Mouse (Mus musculus): Measurements from ENCODE around the gene Hic1.

The Hic1 gene

DNA sequence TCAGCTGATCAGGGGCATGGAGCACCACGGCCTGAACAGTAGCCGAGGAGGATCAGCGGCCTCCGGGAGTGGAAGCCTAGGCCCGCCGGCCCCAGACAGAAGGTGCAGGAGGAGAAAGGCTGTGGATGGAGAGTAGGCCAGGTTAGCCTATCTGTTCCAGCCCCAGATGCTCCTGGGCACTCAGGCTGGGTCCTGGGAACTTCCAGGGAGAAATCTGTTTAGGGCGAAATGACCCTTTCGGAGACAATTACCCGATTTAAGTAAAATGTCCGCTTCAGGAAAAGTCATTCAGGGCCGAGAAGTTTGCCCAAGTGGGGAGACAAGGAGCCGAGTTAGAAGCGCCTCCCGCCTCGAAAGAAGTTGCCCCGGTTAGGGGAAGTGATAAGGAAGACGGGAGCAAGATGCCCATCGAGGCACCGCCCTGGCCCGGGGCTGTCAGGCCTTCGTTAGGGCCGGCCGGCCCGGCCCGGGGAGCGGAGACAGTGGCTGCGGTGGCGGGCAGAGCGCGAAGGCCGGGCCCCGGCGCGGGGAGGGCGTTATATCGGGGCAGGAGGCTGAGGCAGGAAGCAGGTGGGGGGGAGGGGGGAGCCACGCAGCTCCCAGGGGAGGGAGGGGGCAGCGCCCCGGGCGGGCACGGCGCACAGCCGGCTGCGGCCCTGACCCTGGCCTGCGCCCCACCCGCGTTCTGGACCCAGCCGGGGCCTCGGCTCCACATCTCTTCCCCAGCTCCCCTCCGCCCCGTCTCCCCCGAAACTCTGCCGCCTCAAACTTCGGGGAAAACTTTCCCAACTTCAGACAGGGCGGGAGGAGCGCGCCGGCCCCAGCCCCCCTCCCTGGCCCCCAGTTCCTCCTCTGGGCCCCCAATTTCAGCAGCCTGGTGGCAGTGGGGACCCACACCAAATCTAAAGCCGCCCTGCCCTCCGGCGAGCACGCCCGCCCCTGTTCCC lies 1.4 kb downstream of the Hic1 start:
- no peak for DNase-seq (ENCODE audit: low read depth, low spot score)

DNA sequence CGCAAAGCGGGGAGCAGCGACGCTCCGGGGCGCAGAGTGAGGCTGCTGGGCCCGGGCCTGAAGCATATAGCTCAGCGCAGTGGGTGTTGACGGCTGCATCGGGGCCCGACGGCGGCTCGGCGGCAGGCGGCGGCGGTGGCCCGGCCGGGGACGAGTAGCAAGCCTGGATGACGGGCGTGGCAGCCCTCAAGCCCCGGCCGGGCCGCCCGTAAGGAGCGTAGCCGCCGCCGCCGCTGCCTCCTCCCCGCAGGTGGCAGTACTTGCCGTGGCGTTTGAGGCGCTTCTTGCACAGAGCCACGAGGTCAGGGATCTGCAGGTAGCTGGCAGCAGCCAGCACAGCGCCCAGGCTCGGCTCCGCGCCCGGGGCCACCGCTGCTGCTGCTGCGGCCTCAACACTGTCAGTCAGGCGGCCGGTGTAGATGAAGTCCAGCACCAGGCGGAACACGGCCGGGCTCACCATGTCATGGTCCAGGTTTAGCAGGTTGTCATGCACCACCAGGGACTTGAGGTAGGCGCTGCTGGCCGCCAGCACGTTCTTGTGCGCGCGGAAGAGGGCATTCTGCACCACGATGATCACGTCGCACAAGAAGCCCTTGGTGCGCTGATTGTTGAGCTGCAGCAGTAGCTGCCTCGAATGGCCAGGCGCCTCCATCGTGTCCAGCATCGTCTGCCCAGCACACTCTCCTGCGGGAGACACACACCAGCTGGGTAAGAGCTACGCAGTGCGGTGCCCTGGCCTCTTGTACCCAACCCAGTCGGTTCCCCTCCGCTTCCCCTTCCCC lies 2.3 kb downstream of the Hic1 start:
- DNase-seq (ENCODE audit: low read depth, low spot score): no peak

DNA sequence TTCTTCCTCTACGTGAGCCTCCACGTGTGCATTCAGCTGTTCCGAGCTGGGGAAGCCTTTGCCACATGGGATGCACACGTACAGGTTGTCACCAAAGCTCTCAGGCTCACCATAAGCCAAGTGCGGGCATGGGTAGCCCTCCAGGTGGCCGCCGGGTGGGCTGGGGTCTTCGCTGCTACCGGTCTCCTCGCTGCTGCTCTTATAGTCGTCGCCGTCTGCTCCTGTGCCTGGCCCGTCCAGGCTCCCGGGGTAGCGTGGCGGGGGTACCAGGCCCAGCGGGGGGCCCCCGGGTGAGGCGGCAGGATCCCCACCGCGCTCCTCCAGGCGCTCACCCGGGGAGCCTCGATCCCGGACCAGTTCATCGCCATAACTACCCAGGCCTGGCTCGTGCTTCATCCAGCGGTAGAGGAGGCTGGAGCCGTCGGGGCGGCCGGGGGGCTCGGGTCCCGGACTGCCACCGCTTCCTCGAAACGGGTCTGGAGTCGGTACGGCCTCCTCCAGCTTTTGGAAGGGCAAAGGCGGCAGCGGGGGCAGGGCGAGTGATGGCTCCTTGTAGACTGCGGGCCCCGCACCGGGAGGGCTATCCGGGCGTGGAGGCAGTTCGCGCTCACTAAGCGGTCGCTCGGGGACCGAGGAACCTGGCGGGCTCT lies 3.0 kb downstream of the Hic1 start:
- DNase-seq (ENCODE audit: low read depth, low spot score): no peak

DNA sequence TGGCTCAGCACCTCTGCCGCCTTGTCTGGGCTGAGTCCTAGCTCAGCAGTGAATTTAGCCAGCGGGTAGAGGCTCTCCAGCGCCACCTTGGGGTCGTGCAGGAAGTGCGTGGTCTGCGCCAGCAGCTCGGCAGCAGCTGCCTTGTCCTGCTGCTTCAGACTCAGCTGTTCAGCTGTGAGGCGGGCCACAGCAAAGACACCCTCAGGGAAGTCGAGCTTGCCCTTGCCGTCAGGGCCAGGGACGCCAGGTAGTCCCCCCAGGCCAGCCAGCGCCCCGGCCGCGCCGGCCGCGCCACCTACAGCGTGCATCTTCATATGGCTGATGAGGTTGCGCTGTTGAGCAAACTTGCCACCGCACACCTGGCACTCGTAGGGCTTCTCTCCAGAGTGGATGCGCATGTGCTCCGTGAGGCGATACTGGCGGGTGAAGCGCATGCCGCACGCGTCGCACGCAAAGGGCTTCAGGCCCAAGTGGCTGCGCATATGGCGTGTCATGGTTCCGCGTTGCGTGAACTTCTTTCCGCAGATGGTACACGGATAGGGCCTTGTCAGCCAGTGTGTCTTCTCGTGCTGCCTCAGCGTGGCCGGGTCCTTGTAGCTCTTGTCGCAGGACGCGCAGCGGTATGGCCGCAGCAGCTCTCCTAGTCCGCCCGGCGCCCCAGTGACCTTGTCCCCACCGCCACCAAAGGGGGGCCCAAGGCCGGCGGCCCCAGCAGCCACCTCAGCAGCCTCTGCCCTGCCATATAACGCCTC lies 3.7 kb downstream of the Hic1 start:
- DNase-seq (ENCODE audit: low read depth, low spot score): no peak

GRCm38 (mm10) chr11:75164750-75165149 lies 4.6 kb downstream of the Hic1 start:
- no peak for DNase-seq (ENCODE audit: low read depth, low spot score)

- DNase-seq (ENCODE audit: low read depth, low spot score): no peak
These were observed 5.3 kb downstream of the Hic1 start for GRCm38 (mm10) chr11:75164051-75164450.

DNA sequence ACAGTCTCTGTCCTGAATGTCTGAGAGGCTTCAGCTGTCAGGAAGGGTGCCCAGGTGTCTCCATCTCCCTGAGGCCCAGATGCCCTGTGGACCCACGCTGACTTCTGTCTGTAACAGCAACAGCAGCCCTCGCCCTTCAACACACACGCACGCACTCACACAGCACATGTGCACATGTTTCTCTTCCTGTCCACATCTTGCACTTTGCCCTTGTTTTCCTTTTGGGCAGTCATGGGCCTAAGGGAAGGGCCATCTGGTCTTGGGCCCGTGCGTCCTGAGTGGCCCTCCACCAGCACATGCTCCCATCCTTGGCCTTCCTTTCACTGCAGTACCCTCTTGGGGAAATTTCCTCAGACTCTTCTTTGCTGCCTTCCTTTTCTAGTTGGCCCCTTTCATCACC lies 5.9 kb downstream of the Hic1 start:
- DNase-seq (ENCODE audit: low read depth, low spot score): no peak

- no peak for DNase-seq (ENCODE audit: low read depth, low spot score)
These were observed 6.7 kb downstream of the Hic1 start for GRCm38 (mm10) chr11:75162591-75163080.

- DNase-seq (ENCODE audit: low read depth, low spot score): no peak
These were observed 7.8 kb downstream of the Hic1 start for GRCm38 (mm10) chr11:75161417-75162008.

GRCm38 (mm10) chr11:75160954-75161353 lies 8.4 kb downstream of the Hic1 start:
- DNase-seq (ENCODE audit: low read depth, low spot score): no peak

- DNase-seq (ENCODE audit: low read depth, low spot score): no peak
These were observed 9.8 kb downstream of the Hic1 start for GRCm38 (mm10) chr11:75159564-75159963.

DNA sequence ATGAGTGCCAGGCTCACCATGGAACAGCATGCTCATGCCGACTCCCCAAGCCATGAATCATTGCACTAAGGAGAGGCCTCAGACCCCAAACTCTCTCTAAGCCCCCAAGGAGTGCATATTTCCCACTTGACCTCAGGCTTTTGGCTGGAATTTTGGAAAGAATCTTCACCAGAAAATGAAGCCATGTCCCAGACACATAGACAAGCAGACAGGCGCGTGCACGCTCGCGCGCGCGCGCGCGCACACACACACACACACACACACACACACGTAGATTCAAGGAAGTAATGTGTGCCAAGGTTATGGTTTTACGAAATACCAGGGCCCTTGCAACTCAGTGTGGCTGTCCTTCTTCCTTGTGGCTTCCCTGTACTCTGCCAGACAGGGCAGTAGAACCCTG lies 10.9 kb downstream of the Hic1 start:
- DNase-seq (ENCODE audit: low read depth, low spot score): no peak

- DNase-seq (ENCODE audit: low read depth, low spot score): no peak
These were observed 11.4 kb downstream of the Hic1 start for GRCm38 (mm10) chr11:75157901-75158300.

- no peak for DNase-seq (ENCODE audit: low read depth, low spot score)
These were observed 12.3 kb downstream of the Hic1 start for GRCm38 (mm10) chr11:75157037-75157436.

- no peak for DNase-seq (ENCODE audit: low read depth, low spot score)
These were observed 12.9 kb downstream of the Hic1 start for GRCm38 (mm10) chr11:75156416-75156815.

DNA sequence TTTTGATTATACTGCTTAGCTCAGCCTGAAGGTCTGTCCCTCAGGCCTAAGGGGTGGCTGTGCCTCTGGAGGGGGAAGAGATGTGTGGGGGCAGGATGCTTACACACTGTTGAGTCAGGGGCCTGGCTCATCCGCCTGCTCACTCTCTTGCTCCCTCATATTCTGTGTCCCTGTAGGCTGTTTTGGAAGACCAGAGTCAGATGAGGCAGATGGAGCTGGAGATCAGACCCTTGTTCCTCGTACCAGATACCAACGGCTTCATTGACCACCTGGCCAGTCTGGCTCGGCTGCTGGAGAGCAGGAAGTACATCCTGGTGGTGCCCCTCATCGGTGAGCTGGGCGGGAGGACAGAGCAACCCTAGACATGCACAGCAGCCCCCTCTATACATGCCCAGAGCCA lies 13.3 kb downstream of the Hic1 start:
- no peak for DNase-seq (ENCODE audit: low read depth, low spot score)

- DNase-seq (ENCODE audit: low read depth, low spot score): no peak
These were observed 15.2 kb downstream of the Hic1 start for GRCm38 (mm10) chr11:75154053-75154585.

- DNase-seq (ENCODE audit: low read depth, low spot score): no peak
These were observed 16.4 kb downstream of the Hic1 start for GRCm38 (mm10) chr11:75152603-75153557.

DNA sequence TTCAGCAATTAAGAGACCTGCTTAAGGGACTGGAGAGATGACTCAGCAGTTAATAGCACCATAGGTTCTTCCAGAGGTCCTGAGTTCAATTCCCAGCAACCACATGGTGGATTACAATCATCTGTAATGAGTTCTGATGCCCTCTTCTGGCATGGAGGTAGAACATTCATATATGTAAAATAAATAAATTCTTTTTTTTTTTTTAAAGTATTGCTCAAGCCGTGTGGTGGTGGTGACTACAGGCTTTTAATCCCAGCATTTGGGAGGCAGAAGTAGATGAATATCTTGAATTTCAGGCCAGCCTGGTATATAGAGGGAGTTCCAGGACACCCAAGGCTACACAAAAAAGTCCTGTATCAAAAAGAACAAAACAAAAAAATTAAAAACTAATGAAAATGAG lies 19.0 kb downstream of the Hic1 start:
- DNase-seq (ENCODE audit: low read depth, low spot score): no peak
